Mouse (Mus musculus) gastrocnemius, postnatal 4 days (tissue): ENCODE data around the gene Fgd5. TPM values are rescaled to one million over a fixed set of nuclear protein-coding genes. Genes with fewer than 3 reads are reported as not detected.

Experiments
- DNase-seq, 2 experiments: peaks; one replicate each; pipeline ENCODE4 v3.0.0; 2021 to 2022; ENCODE audit warnings: low spot score in 2 of 2, mixed read lengths in 2 of 2
- total RNA-seq, 2 experiments: library from RNA; stranded (reverse); gene quantifications; 2 replicates each; pipeline ENCODE4 v1.2.3; 2021

Gene Fgd5
- total RNA-seq, 2 experiments from 2014 or later = 22.1 to 25.3 TPM

DNA sequence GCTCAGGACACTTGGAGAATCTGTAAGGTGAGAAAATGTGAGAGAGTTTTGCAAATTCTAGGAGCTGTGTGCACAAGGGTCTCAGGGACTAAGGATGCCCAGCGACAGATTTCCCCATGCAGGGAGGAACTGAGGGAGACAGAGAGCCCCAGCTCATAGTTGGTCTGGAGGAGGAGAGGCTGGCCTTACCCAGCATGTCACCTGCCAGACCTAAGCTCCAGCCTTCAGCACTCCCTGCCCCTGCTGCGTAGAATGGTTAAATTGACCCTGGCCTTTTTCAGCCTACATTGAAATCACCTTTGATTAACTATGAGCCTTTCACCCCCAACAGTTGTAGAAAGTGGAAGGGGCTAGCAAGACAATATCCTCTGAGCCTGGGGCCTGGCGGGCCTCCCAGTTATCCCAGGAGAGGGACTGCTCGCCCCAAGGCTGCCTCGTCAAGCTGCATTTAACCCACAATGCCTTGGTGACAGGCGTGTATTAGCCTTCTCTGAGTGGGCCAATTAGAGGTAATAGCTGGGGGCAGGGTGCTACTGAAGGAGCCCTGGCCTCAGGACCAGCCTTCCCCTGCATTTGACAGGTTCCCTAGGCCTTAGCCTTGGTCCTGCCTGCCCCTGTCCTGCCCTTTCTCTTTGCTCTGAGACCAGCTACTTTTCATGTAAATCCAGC, 25.6 kb downstream of the Fgd5 start:
- DNase-seq = no peak

DNA sequence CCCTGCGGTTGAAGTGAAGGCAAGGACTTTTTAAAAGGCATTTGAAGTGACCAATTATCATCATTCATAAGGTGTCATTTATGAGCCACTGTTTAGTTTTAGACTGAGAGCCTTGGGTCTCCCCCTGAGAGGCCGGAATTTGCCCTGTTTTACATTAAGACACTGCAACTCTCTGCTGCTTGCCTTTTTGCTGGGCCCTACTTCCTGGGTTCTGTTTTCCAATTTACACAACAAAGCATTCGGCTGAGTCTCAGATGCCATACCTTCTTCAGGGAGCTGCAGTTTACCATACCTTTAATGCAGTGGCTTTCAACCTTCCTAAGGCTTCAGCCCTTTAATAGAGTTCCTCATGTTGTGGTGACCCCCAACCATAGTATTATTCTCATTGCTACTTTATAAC, 26.1 kb downstream of the Fgd5 start:
- no peak for DNase-seq

DNA sequence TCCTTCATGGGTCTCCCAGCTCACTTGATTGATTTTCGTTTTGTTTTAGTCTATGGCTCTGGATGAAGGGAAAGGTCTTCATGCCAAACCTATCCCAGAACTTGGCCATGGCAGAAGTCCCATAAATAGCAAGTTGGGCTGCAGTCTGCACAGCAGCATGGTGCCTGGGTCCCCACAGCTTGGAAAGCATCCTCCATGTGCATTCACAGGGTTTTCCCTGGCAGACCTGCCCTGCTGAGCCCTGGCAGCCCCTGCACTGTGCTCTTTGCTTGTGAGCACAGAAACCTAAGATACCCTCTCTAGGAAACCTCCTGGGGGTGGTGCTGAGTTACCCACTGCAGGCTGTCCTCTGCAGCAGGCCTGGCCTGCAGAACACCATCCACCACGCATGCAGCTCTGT, 32.2 kb downstream of the Fgd5 start:
- DNase-seq = no peak

DNA sequence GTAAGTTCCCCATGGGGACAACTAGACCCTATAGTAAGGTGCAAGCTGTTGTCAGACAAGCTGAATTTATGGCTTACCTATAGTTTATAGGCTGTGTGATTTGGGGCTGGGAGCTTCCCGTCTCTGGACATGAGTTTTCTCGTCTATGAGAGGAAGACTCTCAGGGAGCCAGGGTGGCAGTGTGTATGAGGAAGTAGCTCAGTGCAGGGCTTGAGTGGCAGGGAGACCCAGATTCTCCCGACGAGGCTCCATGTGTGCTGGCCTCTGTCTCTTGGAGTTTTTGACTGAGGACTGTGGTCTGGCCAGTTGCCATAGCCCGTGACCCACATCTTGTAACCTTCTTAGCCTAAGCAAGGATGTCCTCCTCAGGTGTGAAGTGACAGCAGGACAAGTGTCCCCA, 33.7 kb downstream of the Fgd5 start:
- no peak for DNase-seq

DNA sequence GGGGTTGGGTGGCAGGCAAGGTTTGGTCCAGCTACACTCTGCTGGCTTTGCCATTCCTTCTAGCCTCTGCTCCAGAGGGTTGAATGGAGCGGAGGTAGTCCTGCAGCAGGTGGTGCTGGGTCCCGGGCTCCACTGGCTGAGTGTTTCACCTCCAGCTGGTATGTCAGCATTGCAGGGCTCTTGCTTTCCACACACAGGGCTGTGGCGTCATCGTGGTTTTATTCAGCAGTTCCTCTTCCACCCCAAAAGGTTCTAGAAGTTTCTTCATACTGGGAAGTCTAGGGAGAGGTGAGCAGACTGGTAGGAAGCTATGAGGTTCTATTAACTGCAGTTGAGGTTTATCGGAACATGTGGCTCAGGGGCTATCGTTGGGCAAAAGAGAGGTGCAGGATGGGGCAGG, 34.4 kb downstream of the Fgd5 start:
- no peak for DNase-seq

DNA sequence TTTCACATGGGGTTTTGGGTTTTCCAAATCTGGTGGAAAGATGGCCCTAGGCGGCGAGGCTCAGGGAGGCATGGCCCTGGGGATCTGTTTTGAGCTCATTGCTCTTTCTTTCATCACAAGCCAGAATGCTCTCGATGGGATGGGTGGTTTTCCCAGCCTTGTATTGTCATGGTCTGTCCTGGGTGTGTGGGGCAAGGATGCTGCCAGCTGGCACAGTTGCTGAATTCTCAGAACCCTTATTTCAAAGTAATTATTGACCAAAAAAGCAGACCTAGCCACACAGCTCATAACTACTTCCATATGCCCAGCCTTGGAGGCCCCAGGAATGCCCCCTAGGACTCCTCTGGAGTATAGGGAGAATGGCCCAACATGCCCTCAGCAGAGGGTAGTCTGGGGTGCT, 34.9 kb downstream of the Fgd5 start:
- DNase-seq = no peak

DNA sequence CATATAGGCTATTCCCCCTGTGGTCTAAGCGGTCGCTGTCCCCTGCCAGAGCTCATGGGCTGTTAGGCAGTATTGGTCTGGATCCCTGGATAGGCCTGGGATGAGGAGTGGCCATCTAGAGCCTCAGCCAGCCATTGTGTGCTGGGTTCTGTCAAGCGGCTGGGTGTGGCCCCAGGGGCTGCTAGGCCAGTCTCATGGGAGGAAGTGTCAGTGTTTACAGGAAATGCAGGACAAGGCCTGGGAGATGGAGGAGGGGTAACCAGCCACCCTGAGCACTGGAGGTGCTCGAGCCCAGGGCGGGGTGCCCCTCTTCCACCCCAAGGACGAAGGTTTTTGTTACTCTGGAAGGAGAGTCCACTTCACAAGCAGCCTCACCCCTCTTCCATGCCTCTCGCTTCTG, 36.3 kb downstream of the Fgd5 start:
- DNase-seq = no peak

DNA sequence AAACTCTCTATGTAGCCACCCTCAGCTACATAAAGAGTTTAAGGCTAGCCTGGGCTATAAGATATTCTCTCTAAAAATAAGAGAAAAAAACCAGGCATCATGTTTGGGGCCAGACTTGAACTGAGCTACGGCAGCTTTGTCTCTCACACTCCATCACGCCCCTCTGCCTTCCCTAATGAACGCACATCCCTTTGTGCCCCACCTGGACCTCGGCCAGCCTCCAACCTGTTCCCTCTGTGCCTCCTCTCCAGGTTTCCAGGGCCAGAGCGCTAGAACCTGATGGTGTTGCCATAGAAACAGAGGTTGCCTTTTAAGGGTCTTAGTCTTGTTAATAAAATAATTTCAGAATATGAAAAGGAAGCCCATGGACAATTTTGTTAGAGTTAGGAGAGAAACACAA, 37.2 kb downstream of the Fgd5 start:
- no peak for DNase-seq

DNA sequence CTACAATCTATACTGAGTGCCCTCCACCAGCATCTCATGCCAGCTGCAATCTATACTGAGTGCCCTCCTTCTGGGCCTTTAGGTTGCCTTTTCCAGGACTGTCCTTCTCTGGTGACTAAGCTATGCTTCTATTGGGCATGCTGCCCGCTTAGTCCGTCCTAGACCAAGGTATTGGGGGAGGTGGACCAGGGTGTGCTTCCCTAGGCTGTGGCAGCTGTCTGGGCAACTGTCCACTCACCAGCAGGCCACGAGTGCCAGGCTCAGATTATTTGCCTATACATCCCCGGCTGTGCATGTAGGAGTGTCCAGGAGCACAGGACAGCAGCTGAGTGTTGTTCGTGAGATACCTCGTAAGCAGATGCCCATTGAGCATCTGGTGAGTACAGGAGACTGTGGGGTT, 38.1 kb downstream of the Fgd5 start:
- no peak for DNase-seq

DNA sequence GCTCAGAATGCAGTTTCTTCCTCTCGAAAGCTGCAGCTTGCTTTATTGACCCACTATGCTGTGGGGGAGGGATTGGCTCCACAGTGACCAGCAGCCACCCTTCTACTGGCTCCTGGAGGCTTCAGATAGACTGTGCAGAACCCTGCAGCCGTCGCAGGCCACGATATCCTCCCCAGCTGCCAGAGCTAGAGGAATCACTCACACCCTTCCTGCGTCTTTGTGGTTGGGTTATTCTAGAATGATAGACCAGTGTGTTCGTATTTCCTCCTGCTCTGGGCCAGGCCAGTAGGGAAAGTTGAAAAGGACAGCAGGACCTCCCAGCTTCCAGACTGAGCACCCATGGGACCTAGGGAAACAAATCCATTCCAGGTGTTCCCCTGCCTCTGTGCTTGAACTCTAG, 39.7 kb downstream of the Fgd5 start:
- no peak for DNase-seq

DNA sequence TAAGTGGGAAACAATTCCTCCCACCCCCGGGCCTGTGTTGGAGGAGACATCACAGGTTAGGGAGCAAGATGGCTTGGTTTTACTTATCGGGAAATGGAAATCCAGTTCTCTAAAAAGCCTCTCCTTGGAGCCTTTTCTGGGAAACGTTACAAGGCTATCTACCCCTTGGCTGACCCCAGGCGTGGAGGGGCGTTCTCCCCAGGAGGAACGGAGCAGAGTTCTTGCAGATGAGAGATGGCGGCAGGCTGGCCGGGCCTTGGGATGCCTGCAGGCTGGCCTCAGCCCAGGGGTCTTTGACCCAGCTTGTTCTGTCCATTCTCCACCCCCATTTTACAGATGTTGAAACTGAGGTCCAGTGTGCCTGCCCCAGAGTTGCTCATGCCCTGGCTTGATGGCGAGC, 42.4 kb downstream of the Fgd5 start:
- peak; percentile 53 to 69 for DNase-seq

DNA sequence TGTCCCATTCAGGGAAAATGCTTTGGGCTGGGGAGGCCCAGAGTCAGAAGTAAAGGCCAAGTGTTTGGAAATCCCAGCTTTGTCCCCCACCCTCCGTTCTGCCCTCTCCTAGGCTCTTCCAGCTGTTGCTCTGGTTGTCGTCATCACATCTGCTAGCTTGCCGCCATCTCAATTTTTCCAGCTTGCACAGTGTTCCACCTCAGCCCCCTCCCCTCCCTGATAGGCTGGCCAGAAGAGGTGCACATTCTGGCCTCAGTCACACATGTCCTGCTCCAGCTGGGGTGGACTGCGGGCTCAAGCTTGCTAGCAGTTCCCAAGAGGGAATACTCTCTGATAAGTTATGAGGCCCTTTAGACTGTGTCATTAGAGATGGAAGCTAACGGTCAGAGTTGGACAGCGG, 42.8 kb downstream of the Fgd5 start:
- DNase-seq = peak in 1 of 2 experiments; percentile 59

DNA sequence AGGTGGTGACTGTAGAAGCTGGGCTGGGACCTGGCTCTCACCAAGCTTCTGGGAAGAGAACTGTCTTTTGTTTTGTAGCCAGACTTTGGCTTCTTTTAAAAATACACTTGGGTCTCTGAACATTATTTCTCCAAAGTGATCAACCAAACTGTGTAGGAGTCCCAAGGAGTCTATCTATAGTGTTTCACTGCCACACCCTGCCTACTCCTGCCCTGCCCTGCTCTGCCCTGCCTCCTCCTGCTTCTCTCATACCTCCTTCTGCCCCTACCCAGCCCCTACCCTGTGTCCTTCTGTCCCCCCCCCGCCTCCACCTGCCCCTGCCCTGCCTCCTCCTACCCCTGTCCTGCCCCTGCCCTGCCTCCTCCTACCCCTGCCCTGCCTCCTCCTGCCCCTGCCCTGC, 46.6 kb downstream of the Fgd5 start:
- no peak for DNase-seq

DNA sequence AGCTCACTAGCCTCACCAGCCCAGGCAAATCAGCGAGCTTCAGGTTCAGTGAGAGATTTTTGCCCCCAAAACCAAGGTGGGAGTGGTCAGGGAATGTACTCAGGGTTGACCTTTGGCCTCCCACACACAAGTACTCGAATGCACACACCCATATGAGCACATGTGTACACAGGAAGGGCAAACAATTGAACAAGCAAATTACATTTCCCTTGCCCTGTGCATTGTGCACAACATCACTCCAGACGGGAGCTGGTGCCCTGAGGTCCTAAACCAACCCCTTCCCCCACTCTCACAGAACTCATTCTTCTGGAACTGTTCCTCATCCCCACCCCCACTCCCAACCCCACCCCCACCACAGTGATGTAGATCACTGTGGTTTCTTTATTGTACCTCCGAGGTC, 48.7 kb downstream of the Fgd5 start:
- no peak for DNase-seq

DNA sequence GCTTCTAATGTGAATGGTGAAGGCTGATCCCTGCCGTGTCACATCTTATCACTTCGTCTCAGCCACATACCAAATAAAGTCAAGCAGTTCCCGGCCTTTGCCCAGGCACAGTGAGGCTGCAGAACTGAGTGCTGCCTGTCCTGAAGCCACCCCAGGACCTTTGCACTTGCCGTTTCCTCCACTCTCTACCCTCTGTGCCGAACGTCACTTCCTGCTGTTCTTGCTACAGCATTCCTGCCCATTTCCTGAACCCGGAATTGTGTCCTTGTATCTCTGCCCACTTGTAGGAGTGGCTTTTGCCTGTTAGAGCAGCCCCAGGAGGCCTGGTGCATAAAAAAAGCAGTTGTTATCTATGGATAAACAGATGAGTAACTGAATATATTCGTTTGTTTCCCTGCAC, 52.0 kb downstream of the Fgd5 start:
- DNase-seq = no peak

DNA sequence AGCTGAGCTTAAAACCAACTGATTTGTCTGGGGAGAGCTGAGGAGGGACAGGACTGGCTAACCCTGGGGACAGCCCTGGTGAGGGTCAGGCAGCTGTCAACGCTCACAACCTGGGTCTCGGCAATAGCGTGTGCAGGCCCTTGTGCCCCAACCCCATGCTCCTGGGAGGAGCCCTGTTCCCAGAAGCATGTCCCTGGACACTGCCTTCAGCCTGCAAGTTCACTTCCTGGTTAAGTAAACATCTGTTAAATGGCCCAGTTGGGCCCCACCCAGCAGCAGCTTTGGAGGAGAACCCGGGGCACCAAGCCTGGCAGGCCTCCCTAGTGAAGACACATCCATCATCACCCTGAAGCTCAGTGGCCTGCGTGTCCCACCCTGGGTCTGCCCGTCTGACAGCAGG, 56.0 kb downstream of the Fgd5 start:
- no peak for DNase-seq

DNA sequence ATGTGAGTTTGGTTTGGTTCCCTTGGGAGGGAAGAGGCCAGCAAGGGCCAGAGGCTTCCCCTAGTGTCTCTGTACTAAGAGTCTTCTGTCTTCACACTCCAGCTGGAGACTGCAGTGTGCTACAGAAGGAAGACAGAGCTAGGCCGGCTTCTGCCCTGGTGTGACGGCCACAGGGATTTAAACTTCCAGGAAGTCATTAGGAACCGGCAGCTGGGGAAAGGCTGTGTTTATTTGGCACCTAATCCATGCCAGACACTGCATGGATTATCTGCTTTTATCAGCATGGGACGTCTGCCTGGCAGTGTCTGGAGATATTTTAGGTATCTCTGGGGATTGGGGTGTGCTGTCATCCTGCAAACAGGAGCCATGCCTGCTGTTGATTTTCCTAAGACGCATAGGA, 57.7 kb downstream of the Fgd5 start:
- DNase-seq = no peak

DNA sequence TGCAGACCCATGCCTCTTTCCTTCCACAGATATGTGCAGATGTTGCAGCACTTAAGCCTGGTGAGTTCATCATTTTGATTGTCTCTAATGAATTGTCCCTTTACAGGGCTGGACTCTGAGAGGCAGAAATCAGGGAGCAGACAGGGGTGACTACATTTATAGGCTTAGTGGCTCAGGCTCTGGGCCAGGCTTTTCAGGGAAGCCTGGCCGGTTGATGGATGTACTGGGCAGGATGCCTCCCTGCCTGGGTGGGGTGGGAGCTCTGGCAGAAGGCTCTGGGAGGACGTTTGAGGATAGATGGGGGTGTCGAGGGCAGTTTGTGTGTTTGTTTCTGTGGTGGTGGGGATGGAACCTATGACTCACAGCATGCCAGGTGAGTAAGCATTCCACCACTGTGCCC, 59.5 kb downstream of the Fgd5 start:
- DNase-seq = no peak

DNA sequence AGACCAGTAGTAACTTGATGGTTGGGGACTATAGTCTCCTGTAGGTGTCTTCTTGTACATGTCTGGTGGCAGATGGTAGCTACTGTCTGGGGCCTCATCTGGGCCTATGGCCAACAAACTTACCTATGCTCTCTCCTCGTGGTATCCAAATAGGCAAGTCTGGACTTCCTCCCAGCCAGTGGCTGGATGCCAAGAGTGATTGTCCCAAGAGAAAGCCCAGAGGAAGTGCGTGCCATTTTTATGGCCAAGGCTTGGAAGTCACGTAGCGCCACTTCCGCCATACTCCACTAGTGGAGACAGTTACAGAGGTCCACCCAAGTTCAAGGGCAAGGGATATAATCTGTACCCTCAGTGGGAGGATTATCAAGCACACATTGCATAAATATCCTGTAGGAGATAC, 62.6 kb downstream of the Fgd5 start:
- no peak for DNase-seq

DNA sequence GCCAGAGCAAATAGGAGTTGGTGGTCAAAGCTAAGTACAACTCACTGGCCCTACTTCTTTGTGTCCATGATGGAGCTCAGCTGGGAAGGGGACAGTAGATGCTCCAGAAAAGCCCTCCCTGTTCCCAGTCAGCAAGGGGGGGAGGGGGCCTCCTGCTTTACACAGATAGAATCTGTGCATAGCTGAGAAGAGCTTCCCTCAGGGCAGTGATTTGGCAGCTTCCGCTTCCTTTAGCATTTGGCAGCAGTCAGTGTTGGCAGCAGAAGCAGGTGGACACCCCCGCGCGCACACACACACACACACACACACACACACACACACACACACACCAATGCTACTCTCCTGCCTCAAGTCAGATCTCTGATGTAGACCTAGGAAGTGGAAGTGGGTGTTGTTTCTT, 63.4 kb downstream of the Fgd5 start:
- no peak for DNase-seq

DNA sequence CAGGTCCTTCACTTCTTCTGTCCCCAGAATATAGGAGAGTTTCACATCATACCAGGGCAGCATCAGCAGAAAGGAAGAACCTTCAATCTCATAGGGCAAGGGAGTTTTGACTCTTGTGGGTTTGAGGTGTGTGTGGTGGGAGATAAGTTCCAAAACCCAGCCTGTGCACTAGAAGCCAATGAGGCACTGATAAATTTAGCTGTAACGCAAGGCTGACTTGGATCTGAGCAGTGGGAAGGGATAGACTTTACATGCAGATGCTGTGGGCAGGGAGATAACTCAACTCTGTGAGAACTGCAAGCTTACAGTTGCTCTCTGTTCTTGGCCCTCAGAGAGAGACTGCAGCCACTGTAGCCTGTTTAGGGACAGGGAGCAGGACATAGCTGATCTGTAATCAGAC, 64.2 kb downstream of the Fgd5 start:
- no peak for DNase-seq

DNA sequence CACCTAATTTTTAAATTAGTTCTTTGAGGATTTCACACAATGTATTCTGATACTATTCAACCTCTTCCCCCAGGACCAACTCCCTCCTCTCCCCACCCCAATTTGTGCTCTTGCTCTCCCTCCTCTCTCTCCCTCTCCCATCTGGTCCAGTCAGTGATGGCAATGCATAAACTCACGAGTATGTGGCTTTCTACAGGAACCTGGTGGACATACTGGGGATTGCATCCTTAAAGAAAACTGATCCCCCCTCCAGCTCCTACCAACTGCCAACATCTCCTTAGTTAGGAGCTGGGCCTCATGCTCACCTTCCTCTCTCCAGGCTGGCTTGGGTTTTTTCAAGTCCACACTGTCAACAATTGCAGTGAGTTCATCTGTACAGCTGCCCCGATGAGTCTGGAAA, 79.1 kb downstream of the Fgd5 start:
- DNase-seq = no peak

DNA sequence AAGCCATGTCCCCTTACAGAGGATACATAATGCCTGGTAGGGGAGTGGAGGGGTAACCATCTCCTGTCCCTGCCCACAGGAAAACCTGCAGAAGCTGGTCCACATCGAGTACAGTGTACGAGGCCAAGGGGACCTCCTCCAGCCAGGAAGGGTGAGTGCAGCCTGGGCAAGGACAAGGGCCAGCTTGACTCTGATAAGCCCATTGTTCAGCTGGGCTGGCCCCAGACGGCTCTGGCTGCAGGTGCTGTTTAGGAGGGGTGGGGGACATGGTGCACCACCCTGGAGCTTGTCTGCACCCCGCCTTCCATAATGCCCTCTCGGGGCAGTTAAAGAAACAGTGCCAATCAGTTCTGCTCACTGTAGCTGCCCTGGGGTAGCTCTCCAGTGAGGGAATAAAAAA, 83.0 kb downstream of the Fgd5 start:
- DNase-seq = no peak

DNA sequence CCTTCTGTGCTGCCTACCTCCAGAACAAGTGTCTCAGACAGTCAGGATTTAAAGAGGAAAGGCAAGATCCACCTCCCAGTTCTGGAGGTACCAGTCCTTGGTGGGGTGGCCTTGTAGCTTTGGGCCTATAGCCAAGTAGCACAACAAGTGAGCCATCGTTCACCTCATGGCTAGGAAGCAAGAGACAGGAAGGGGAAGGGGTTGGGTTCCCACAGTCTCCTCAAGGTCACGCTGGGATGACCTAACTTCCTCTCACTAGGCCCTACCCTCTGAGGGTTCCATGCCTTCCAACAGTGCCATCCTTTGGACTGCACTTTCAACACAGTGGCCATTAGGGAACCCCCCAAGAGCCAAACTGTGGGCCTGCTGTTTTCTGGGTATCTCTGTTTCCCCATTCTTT, 84.8 kb downstream of the Fgd5 start:
- DNase-seq = no peak
